Mouse (Mus musculus) heart, postnatal 0 days (tissue): Measurements from ENCODE around the gene Wnt7b.

Experiments
- CTCF ChIP-seq: IDR thresholded peaks from 2 replicates; pipeline ENCODE4 v1.5.1; 2016; ENCODE audit warnings: antibody characterized with exemption, control low read depth, low read depth
- EP300 ChIP-seq: IDR thresholded peaks from 2 replicates; pipeline ENCODE4 v1.6.1; 2016; ENCODE audit warnings: antibody characterized with exemption, low read depth

DNA sequence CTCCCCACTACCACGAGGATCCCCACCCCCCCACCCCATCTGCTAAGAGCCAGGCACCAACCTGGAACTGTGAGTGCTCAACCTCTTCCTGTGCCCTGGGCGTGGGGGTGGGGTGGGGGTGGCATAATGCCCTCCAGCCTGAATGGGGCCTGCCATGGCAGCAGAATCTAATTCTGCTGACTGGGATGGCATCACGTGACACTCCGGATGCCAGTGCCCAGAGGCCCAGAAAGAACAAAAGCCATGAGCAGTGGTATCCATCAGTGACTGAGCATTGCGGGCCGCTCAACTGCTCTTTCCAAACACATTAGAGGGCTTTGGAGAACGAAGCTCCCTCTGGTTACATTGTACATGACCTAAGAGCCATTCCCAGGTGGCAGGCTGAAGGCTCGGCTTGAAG is 79.1 kb downstream of the Wnt7b start, which contains the start of gene 7530416G11Rik:
- TF ChIP-seq CTCF (no peak), EP300 (no peak)
